8 mouse cellular contexts compared by ENCODE assay signal in the genomic region with DNA sequence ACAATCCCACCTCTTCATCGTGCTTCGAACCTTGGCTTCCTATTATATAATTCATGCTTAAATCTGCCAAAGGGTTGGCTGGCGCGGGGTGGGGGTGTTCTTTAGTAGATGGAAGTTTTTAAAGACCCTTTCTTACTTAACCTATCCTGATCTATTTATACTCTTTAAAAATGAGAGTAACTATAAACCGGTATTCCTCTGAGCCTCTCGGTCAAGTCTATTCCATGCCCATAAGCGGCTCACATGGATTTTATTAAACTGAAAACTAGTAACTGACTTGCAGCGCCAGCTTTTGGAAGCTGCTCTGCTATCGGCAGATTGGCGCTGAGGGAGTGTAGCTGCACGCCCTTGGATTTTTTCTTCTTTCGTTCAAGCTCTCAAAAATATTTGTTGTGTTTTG. TPM values are rescaled to one million over a fixed set of nuclear protein-coding genes. Genes with fewer than 3 reads are reported as not detected.
DNase-seq lines count a peak whose midpoint lies in the region; ATAC-seq and TF ChIP-seq lines count a peak whose summit lies in the region.

No protein-coding gene starts in this region.

- peak overlapping the region; percentile 99 for H3K4me2 ChIP-seq in lung, embryonic 14.5 days
- peak overlapping the region; percentile 96 for H3K4me2 ChIP-seq in hindbrain, embryonic 12.5 days (replicated peaks)
- H3K4me2 ChIP-seq in neural tube, embryonic 14.5 days (ENCODE audit: low read depth, low read length): peak overlapping the region; percentile 98

- TF ChIP-seq CTCF in lung, embryonic 14.5 days (IDR thresholded peaks at IDR 0.05; ENCODE audit: low read depth): no peak

- H3K27me3 ChIP-seq in lung, embryonic 14.5 days (ENCODE audit: insufficient read depth, low read length): peaks cover 13% of the 10 kb centered on the region; the same call in 1 of the 2 replicates
- peaks cover 21% of the 10 kb centered on the region for H3K27me3 ChIP-seq in forebrain, embryonic 10.5 days (ENCODE audit: poor library complexity, severe bottlenecking)
- H3K27me3 ChIP-seq in hindbrain, embryonic 12.5 days: peaks cover 14% of the 10 kb centered on the region
- H3K27me3 ChIP-seq in neural tube, embryonic 14.5 days (ENCODE audit: control insufficient read depth, insufficient read depth, low read length): peaks cover 11% of the 10 kb centered on the region

- no peak for ATAC-seq in lung, embryonic 14.5 days (ENCODE audit: insufficient read depth)
- no peak for ATAC-seq in hindbrain, embryonic 12.5 days (ENCODE audit: low FRiP score)
- no peak for ATAC-seq in neural tube, embryonic 14.5 days (ENCODE audit: low read depth)

- no peaks in the 10 kb centered on the region for H3K36me3 ChIP-seq in lung, embryonic 14.5 days (ENCODE audit: insufficient read depth)
- H3K36me3 ChIP-seq in forebrain, embryonic 10.5 days (replicated peaks): no peaks in the 10 kb centered on the region
- no peaks in the 10 kb centered on the region for H3K36me3 ChIP-seq in hindbrain, embryonic 12.5 days
- no peaks in the 10 kb centered on the region for H3K36me3 ChIP-seq in neural tube, embryonic 14.5 days (ENCODE audit: control insufficient read depth, insufficient read depth, low read length)

- peak; percentile 41 for DNase-seq in lung, embryonic 14.5 days
- DNase-seq in lung, adult 18-20 months: no peak
- no peak for DNase-seq in forebrain, embryonic 10.5 days (ENCODE audit: extremely low spot score, low spot score)
- DNase-seq in layer of hippocampus, postnatal 36 days: peak; percentile 12 to 21
- no peak for DNase-seq in natural killer cell, adult 2 months (ENCODE audit: low spot score in 2 of 2)
- DNase-seq in thymus, postnatal 10 days (ENCODE audit: low spot score in 2 of 2): no peak

- WGBS in lung, embryonic 14.5 days: 9% methylated on average over 12 of the region's 12 CpGs
- 12% methylated on average over 12 of the region's 12 CpGs for WGBS in forebrain, embryonic 10.5 days
- 10% methylated on average over 12 of the region's 12 CpGs for WGBS in hindbrain, embryonic 12.5 days
- 11% methylated on average over 12 of the region's 12 CpGs for WGBS in neural tube, embryonic 14.5 days

- H3K27ac ChIP-seq in lung, embryonic 14.5 days (ENCODE audit: low read depth): no peak overlapping the region
- no peak overlapping the region for H3K27ac ChIP-seq in forebrain, embryonic 10.5 days
- H3K27ac ChIP-seq in hindbrain, embryonic 12.5 days: no peak overlapping the region
- no peak overlapping the region for H3K27ac ChIP-seq in neural tube, embryonic 14.5 days (ENCODE audit: low read depth, low read length)

- no peaks in the 10 kb centered on the region for H3K9me3 ChIP-seq in lung, embryonic 14.5 days (ENCODE audit: low read depth, low read length)
- no peaks in the 10 kb centered on the region for H3K9me3 ChIP-seq in forebrain, embryonic 10.5 days
- H3K9me3 ChIP-seq in hindbrain, embryonic 12.5 days (replicated peaks): no peaks in the 10 kb centered on the region
- H3K9me3 ChIP-seq in neural tube, embryonic 14.5 days (ENCODE audit: control insufficient read depth, low read length): no peaks in the 10 kb centered on the region

- H3K4me1 ChIP-seq in lung, embryonic 14.5 days (ENCODE audit: insufficient read depth): no peaks in the 10 kb centered on the region
- H3K4me1 ChIP-seq in forebrain, embryonic 10.5 days: peaks cover 22% of the 10 kb centered on the region
- 0 out of 2 replicates have a peak, but pooled peaks cover 2% of the 10 kb centered on the region for H3K4me1 ChIP-seq in hindbrain, embryonic 12.5 days
- H3K4me1 ChIP-seq in neural tube, embryonic 14.5 days (ENCODE audit: control insufficient read depth, insufficient read depth, low read length): no peaks in the 10 kb centered on the region

- H3K4me3 ChIP-seq in lung, embryonic 14.5 days (ENCODE audit: low read depth, low read length): peak overlapping the region; percentile 63
- H3K4me3 ChIP-seq in forebrain, embryonic 10.5 days: peak overlapping the region; percentile 86
- H3K4me3 ChIP-seq in hindbrain, embryonic 12.5 days: peak overlapping the region; percentile 72
- H3K4me3 ChIP-seq in neural tube, embryonic 14.5 days (ENCODE audit: low read depth, low read length): peak overlapping the region; percentile 79

- H3K9ac ChIP-seq in lung, embryonic 14.5 days: no peak overlapping the region
- no peak overlapping the region for H3K9ac ChIP-seq in hindbrain, embryonic 12.5 days
- no peak overlapping the region for H3K9ac ChIP-seq in neural tube, embryonic 14.5 days (replicated peaks; ENCODE audit: low read depth, low read length)

RNA-seq across cellular contexts. Expression of a gene that starts 55.1 kb away (rescaled TPM):
- polyA plus RNA-seq in lung, embryonic 14.5 days (2014; fragmentation: Nextera tagmentation; extraction: Ambion mirVana): 4.2 and 5.5 TPM in 2 replicates
- 14.3 and 16.4 TPM in 2 replicates for polyA plus RNA-seq in forebrain, embryonic 10.5 days (2016; fragmentation: Nextera tagmentation; extraction: Ambion mirVana)
- 36.0 and 37.3 TPM in 2 replicates for polyA plus RNA-seq in hindbrain, embryonic 12.5 days (2016; fragmentation: Nextera tagmentation; extraction: Ambion mirVana)
- total RNA-seq in layer of hippocampus, postnatal 36 days (2021): 1 to 10 TPM; 5.4 to 7.9 TPM
- polyA plus RNA-seq in neural tube, embryonic 14.5 days (2014; fragmentation: Nextera tagmentation; extraction: Ambion mirVana): 5.6 and 6.7 TPM in 2 replicates

Comparison
In these comparisons a context has a peak if more than half of its experiments do, and no peak if none do; other contexts are left out.
1. DNase-seq: peak in lung, embryonic 14.5 days (single experiment) and layer of hippocampus, postnatal 36 days (2 of 2); none in lung, adult 18-20 months (0 of 2), forebrain, embryonic 10.5 days (single experiment), natural killer cell, adult 2 months (0 of 2) and thymus, postnatal 10 days (0 of 2).
2. Peak in every context shown above with its lines, with median percentiles within 50 percentile points of each other: H3K4me2 ChIP-seq and H3K4me3 ChIP-seq.